Mouse (Mus musculus) liver, postnatal 0 days (tissue): Measurements from ENCODE around the gene Vldlr.

Source experiments
- CTCF ChIP-seq: sonication (generic); IDR thresholded peaks from 2 replicates; pipeline ENCODE4 v1.5.1; 2016; ENCODE audit warnings: antibody characterized with exemption, low read depth
- EP300 ChIP-seq: IDR thresholded peaks from 2 replicates; pipeline ENCODE4 v1.6.1; 2016; ENCODE audit warnings: antibody characterized with exemption, low read depth, mild to moderate bottlenecking

DNA sequence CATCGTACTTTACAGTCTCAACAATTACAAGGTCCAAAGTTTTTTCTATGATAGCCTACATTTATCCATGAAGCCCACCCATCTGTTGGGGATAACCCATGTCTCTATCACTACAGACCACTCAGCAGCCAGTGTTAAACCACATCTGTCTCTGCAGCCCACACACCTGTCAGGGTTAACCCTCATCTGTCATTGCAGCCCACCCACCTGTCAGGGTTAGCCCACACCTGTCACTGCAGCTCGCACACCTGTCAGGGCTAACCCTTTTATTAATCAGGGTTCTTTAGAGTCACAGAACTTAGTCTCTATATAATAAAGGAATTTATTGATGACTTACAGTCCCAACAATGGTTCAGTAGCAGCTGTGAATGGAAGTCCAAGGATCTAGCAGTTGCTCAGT, 62.9 kb downstream of the Vldlr start:
- no peak for TF ChIP-seq CTCF
- no peak for TF ChIP-seq EP300
